Comparison of ENCODE assay signal across 18 mouse cellular contexts in genomic region chr7:16846775-16847174, GRCm38 (mm10). TPM values are rescaled to one million over a fixed set of nuclear protein-coding genes. Genes with fewer than 3 reads are reported as not detected.
A peak's percentile ranks its signal among the peaks of the same experiment; 100 is the strongest.
DNase-seq lines count a peak whose midpoint lies in the region; TF ChIP-seq lines count a peak whose summit lies in the region.
"Had no signal": no experiment of that assay in that cellular context is flagged by ENCODE, and none has a peak within 500 bp of the region (broad histone marks: within the 10 kb centered on the region; RNA-seq: fewer than 3 reads in every experiment).

No protein-coding gene starts in this region.

- TF ChIP-seq CTCF in gastrocnemius, adult 2 months (IDR thresholded peaks at IDR 0.05) = no peak

- DNase-seq in gastrocnemius, adult 2 months = no peak
- DNase-seq in gastrocnemius, postnatal 4 days (ENCODE audit: low spot score in 2 of 2) = no peak
- DNase-seq in thymus, postnatal 4 days = peak; percentile 6
- no peak for DNase-seq in thymus, postnatal 14 days
- no peak for DNase-seq in natural killer cell, adult 2 months (ENCODE audit: low spot score in 2 of 2)
- DNase-seq: adrenal gland, adult 8-10 months; adrenal gland, postnatal 14 days; adrenal gland, postnatal 36 days; B cell, adult 2 months; cerebellum, adult 11-12 months; cerebellum, adult 2 months; cerebellum, adult 9-10 months; cerebellum, postnatal 10 days; forebrain, postnatal 0 days had no signal

- H3K27ac ChIP-seq in gastrocnemius, adult 2 months = peak overlapping the region; percentile 93; the same call in 1 of the 2 replicates
- H3K27ac ChIP-seq: embryonic facial prominence, embryonic 10.5 days; embryonic facial prominence, embryonic 12.5 days; forebrain, embryonic 13.5 days; forebrain, embryonic 15.5 days had no signal

- intact Hi-C loops in gastrocnemius, adult 2 months (cut with DNase I) = no loop called here

- H3K4me3 ChIP-seq in gastrocnemius, adult 2 months = no peak overlapping the region
- H3K4me3 ChIP-seq: embryonic facial prominence, embryonic 12.5 days; forebrain, embryonic 13.5 days; forebrain, embryonic 15.5 days had no signal

RNA-seq across cellular contexts. Expression of gene Prkd2, which starts 4.1 kb away (rescaled TPM):
- 1 to 10 TPM; 3.9 to 8.2 TPM for total RNA-seq in gastrocnemius, adult 2 months (2021)
- 10 to 100 TPM; 16.8 to 17.4 TPM for total RNA-seq in gastrocnemius, postnatal 4 days (2021)

RNA-seq across cellular contexts. Expression of gene Dact3, which starts 28.3 kb away (rescaled TPM):
- 1 to 10 TPM in 1 of 2 experiments, under 1 TPM in 1; 0.99 to 1.7 TPM for total RNA-seq in gastrocnemius, adult 2 months (2021)
- 10 to 100 TPM; 17.8 to 19.0 TPM for total RNA-seq in gastrocnemius, postnatal 4 days (2021)

RNA-seq across cellular contexts. Expression of gene Fkrp, which starts 30.2 kb away (rescaled TPM):
- 10 to 100 TPM; 51.2 to 58.3 TPM for total RNA-seq in gastrocnemius, adult 2 months (2021)
- total RNA-seq in gastrocnemius, postnatal 4 days (2021) = 10 to 100 TPM; 22.7 to 22.9 TPM

RNA-seq across cellular contexts. Expression of gene Strn4, which starts 31.1 kb away (rescaled TPM):
- 10 to 100 TPM; 16.2 to 16.6 TPM for total RNA-seq in gastrocnemius, adult 2 months (2021)
- 10 to 100 TPM; 66.6 to 78.7 TPM for total RNA-seq in gastrocnemius, postnatal 4 days (2021)

RNA-seq across cellular contexts. Expression of gene Gng8, which starts 44.8 kb away (rescaled TPM):
- total RNA-seq in gastrocnemius, adult 2 months (2021) = not detected
- 1 to 10 TPM; 2.6 TPM for total RNA-seq in gastrocnemius, postnatal 4 days (2021)
- total RNA-seq: forebrain, postnatal 0 days had no signal

Comparison
In these comparisons a context has a peak if more than half of its experiments do, and no peak if none do; other contexts are left out.
1. RNA of gene Dact3, which starts 28.3 kb away (total RNA-seq): 17.8 to 19.0 TPM in gastrocnemius, postnatal 4 days; 0.99 to 1.7 TPM in gastrocnemius, adult 2 months; every median in the first group is over 4 times any median in the second.